Mouse (Mus musculus) MEL (cell line): ENCODE measurements around the gene Arhgef16. TPM values are rescaled to one million over a fixed set of nuclear protein-coding genes. Genes with fewer than 3 reads are reported as not detected.

ENCODE experiments used
- DNase-seq: peaks from one replicate; pipeline ENCODE4 v3.0.0; 2011; ENCODE audit warnings: low read depth, low spot score
- H3K27ac ChIP-seq: 2 replicates; pipeline ENCODE4 v1.5.1; 2012; ENCODE audit warnings: low read depth, mild to moderate bottlenecking, control low read depth, low read length, moderate library complexity; ENCODE audit not compliant: control insufficient read depth
- H3K27me3 ChIP-seq, 2 experiments: fragments of 150-350 bp in 1 of 2; sonication (generic) in 1 of 2; 2 replicates each; pipeline ENCODE4 v1.6.1; 2012; ENCODE audit warnings: low read length in 2 of 2, mild to moderate bottlenecking in 2 of 2, improper control_type of control experiment in 1 of 2, moderate library complexity in 1 of 2; ENCODE audit not compliant: insufficient read depth in 2 of 2, control insufficient read depth in 1 of 2
- H3K36me3 ChIP-seq, 2 experiments: 2 replicates each; pipeline ENCODE4 v1.6.1; 2012 to 2014; ENCODE audit warnings: low read length in 2 of 2, improper control_type of control experiment in 1 of 2, inconsistent platforms in 1 of 2, mild to moderate bottlenecking in 1 of 2; ENCODE audit not compliant: insufficient read depth in 2 of 2, control insufficient read depth in 1 of 2
- H3K4me1 ChIP-seq, 2 experiments: fragments of 150-350 bp in 1 of 2; sonication (generic) in 1 of 2; 2 replicates each; pipeline ENCODE4 v1.6.1; 2012; ENCODE audit warnings: low read length in 2 of 2, improper control_type of control experiment in 1 of 2, mild to moderate bottlenecking in 1 of 2; ENCODE audit not compliant: insufficient read depth in 2 of 2, control insufficient read depth in 1 of 2
- H3K4me3 ChIP-seq, 2 experiments: fragments of 150-350 bp in 1 of 2; sonication (generic) in 1 of 2; 2 replicates each; pipeline ENCODE4 v1.5.1; 2012; ENCODE audit warnings: low read depth in 2 of 2, low read length in 2 of 2, mild to moderate bottlenecking in 2 of 2, moderate library complexity in 2 of 2, control low read depth in 1 of 2, improper control_type of control experiment in 1 of 2; ENCODE audit not compliant: control insufficient read depth in 1 of 2, insufficient read depth in 1 of 2
- H3K79me2 ChIP-seq: 2 replicates; pipeline ENCODE4 v1.6.1; 2012; ENCODE audit warnings: mild to moderate bottlenecking, low read length, moderate library complexity; ENCODE audit not compliant: control insufficient read depth, poor library complexity, insufficient read depth
- H3K9ac ChIP-seq: 2 replicates; pipeline ENCODE4 v1.6.1; 2012; ENCODE audit warnings: low read depth, mild to moderate bottlenecking, control low read depth, low read length, moderate library complexity; ENCODE audit not compliant: control insufficient read depth, poor library complexity, severe bottlenecking
- H3K9me3 ChIP-seq: fragments of 150-350 bp; sonication (generic); replicated peaks from 2 replicates; pipeline ENCODE4 v1.6.1; 2012; ENCODE audit warnings: mild to moderate bottlenecking, low read length, improper control_type of control experiment, moderate library complexity; ENCODE audit not compliant: insufficient read depth
- BHLHE40 ChIP-seq: IDR thresholded peaks from 2 replicates; pipeline ENCODE4 v1.6.1; 2012; ENCODE audit warnings: low read depth, mild to moderate bottlenecking, inconsistent platforms, low read length, improper control_type of control experiment, borderline replicate concordance
- CHD1 ChIP-seq: IDR thresholded peaks from 2 replicates; pipeline ENCODE4 v1.6.1; 2012; ENCODE audit warnings: low read depth, mild to moderate bottlenecking, inconsistent platforms, low read length, improper control_type of control experiment
- CHD2 ChIP-seq: IDR thresholded peaks from 2 replicates; pipeline ENCODE4 v1.6.1; 2011; ENCODE audit warnings: low read length, improper control_type of control experiment
- CTCF ChIP-seq, 3 experiments: IDR thresholded peaks in 2 of 3; conservative IDR thresholded peaks in 1 of 3; 2 replicates each; pipeline ENCODE4 v1.5.1; 2011 to 2012; ENCODE audit warnings: low read length in 3 of 3, low read depth in 2 of 3, mild to moderate bottlenecking in 2 of 3, improper control_type of control experiment in 1 of 3, inconsistent platforms in 1 of 3, mixed read lengths in 1 of 3, moderate library complexity in 1 of 3; ENCODE audit not compliant: control insufficient read depth in 1 of 3, insufficient read depth in 1 of 3, poor library complexity in 1 of 3, severe bottlenecking in 1 of 3
- ETS1 ChIP-seq: IDR thresholded peaks from 2 replicates; pipeline ENCODE4 v1.6.1; 2012; ENCODE audit warnings: low read depth, mild to moderate bottlenecking, inconsistent platforms, low read length, improper control_type of control experiment, moderate library complexity
- GATA1 ChIP-seq: IDR thresholded peaks from 2 replicates; pipeline ENCODE4 v1.6.1; 2011; ENCODE audit warnings: low read depth, low read length, improper control_type of control experiment
- JUND ChIP-seq: IDR thresholded peaks from 2 replicates; pipeline ENCODE4 v1.6.1; 2011; ENCODE audit warnings: low read depth, mild to moderate bottlenecking, improper control_type of control experiment, low read length
- MXI1 ChIP-seq: IDR thresholded peaks from 2 replicates; pipeline ENCODE4 v1.6.1; 2011; ENCODE audit warnings: mild to moderate bottlenecking, low read depth, low read length, improper control_type of control experiment
- MYB ChIP-seq: IDR thresholded peaks from 2 replicates; pipeline ENCODE4 v1.6.1; 2011; ENCODE audit warnings: mild to moderate bottlenecking, low read depth, low read length, improper control_type of control experiment
- NRF1 ChIP-seq: IDR thresholded peaks from 2 replicates; pipeline ENCODE4 v1.6.1; 2014; ENCODE audit warnings: low read depth, mild to moderate bottlenecking, inconsistent platforms, low read length, improper control_type of control experiment, moderate library complexity; ENCODE audit not compliant: poor library complexity, insufficient read depth, severe bottlenecking
- POLR2AphosphoS2 ChIP-seq: IDR thresholded peaks from 2 replicates; pipeline ENCODE4 v1.6.1; 2011; ENCODE audit warnings: low read length, improper control_type of control experiment
- UBTF ChIP-seq: IDR thresholded peaks from 2 replicates; pipeline ENCODE4 v1.6.1; 2012; ENCODE audit warnings: low read depth, mild to moderate bottlenecking, inconsistent platforms, low read length, improper control_type of control experiment, moderate library complexity, borderline replicate concordance; ENCODE audit not compliant: insufficient read depth
- USF1 ChIP-seq: IDR thresholded peaks from 2 replicates; pipeline ENCODE4 v1.6.1; 2014; ENCODE audit warnings: low read depth, mild to moderate bottlenecking, inconsistent platforms, low read length, improper control_type of control experiment, moderate library complexity
- ZC3H11A ChIP-seq: IDR thresholded peaks from 2 replicates; pipeline ENCODE4 v1.6.1; 2012; ENCODE audit warnings: low read depth, mild to moderate bottlenecking, inconsistent platforms, low read length, improper control_type of control experiment
- ZNF384 ChIP-seq: IDR thresholded peaks from 2 replicates; pipeline ENCODE4 v1.6.1; 2012; ENCODE audit warnings: low read depth, mild to moderate bottlenecking, inconsistent platforms, low read length, improper control_type of control experiment
- polyA plus RNA-seq, 2 experiments: library from polyadenylated mRNA; stranded (reverse) in 1 of 2; unstranded in 1 of 2; fragments of >175 nt in 1 of 2; fragments of >200 nt in 1 of 2; gene quantifications; 2 replicates each; pipeline versions ENCODE4 v1.2.1 to v1.2.4; 2012; ENCODE audit warnings: low replicate concordance in 2 of 2, low read depth in 1 of 2; ENCODE audit not compliant: insufficient read length in 2 of 2, insufficient read depth in 1 of 2, missing spikeins in 1 of 2
- total RNA-seq: library from RNA; depleted of rRNA; stranded (reverse); fragments of 300-350 nt; gene quantifications from 2 replicates; pipeline ENCODE4 v1.2.3, GENCODE M21; 2012

The Arhgef16 gene
- total and polyA plus RNA-seq, 3 experiments = not detected

GRCm38 (mm10) chr4:154245342-154245741, 56.1 kb downstream of the Arhgef16 start (continued):
- TF ChIP-seq MYB = no peak

- no peaks in the 10 kb centered on the region for H3K9me3 ChIP-seq
- no peaks in the 10 kb centered on the region for H3K36me3 ChIP-seq
- TF ChIP-seq NRF1 (no peak), CHD2 (no peak), MXI1 (no peak), ETS1 (no peak), UBTF (no peak), BHLHE40 (no peak), POLR2AphosphoS2 (no peak), CHD1 (no peak), JUND (no peak), CTCF (IDR thresholded peaks at IDR 0.05 in 2 of 3, conservative IDR thresholded peaks at IDR 0.05 in 1 of 3; ENCODE audit: control insufficient read depth in 1 of 3, insufficient read depth in 1 of 3, low read depth in 2 of 3, low read length in 3 of 3, poor library complexity in 1 of 3, severe bottlenecking in 1 of 3) (no peak), GATA1 (no peak), USF1 (no peak), ZC3H11A (no peak), ZNF384 (no peak)
- H3K4me3 ChIP-seq = no peak overlapping the region
- no peaks in the 10 kb centered on the region; a peak in 1 of 4 replicates for H3K27me3 ChIP-seq
- H3K4me1 ChIP-seq = no peaks in the 10 kb centered on the region
- H3K27ac ChIP-seq = no peak overlapping the region
- no peaks in the 10 kb centered on the region for H3K79me2 ChIP-seq
- no peak for DNase-seq
- H3K9ac ChIP-seq = no peak overlapping the region
Observed at GRCm38 (mm10) chr4:154240608-154241007, 60.9 kb downstream of the Arhgef16 start.

GRCm38 (mm10) chr4:154239199-154239598, 62.3 kb downstream of the Arhgef16 start:
- TF ChIP-seq ETS1 = no peak
- TF ChIP-seq, all 39 proteins: peak for 0
- Histone ChIP-seq H3K36me3 (no peaks in the 10 kb centered on the region), H3K27ac (no peak overlapping the region), H3K9me3 (no peaks in the 10 kb centered on the region), H3K4me3 (no peak overlapping the region), H3K79me2 (no peaks in the 10 kb centered on the region), H3K27me3 (no peaks in the 10 kb centered on the region), H3K9ac (no peak overlapping the region), H3K4me1 (no peaks in the 10 kb centered on the region)
- no peak for DNase-seq
